Mouse (Mus musculus) forebrain, embryonic 10.5 days (tissue): ENCODE results near the gene Wnt6. TPM values are rescaled to one million over a fixed set of nuclear protein-coding genes. Genes with fewer than 3 reads are reported as not detected.

Experiments
- DNase-seq: peaks from one replicate; pipeline ENCODE4 v3.0.0-alpha.2; 2017; ENCODE audit warnings: low spot score; ENCODE audit errors: extremely low spot score
- H3K27ac ChIP-seq: fragments of 300-500 bp; sonication (generic); 2 replicates; pipeline ENCODE4 v1.5.1; 2016; ENCODE audit warnings: mild to moderate bottlenecking
- H3K27me3 ChIP-seq: fragments of 300-500 bp; sonication (generic); 2 replicates; pipeline ENCODE4 v1.6.1; 2016; ENCODE audit warnings: mild to moderate bottlenecking; ENCODE audit not compliant: poor library complexity, severe bottlenecking
- H3K36me3 ChIP-seq: fragments of 300-500 bp; sonication (generic); replicated peaks from 2 replicates; pipeline ENCODE4 v1.6.1; 2016; ENCODE audit warnings: mild to moderate bottlenecking, moderate library complexity
- H3K4me1 ChIP-seq: fragments of 300-500 bp; sonication (generic); 2 replicates; pipeline ENCODE4 v1.6.1; 2016
- H3K4me3 ChIP-seq: fragments of 300-500 bp; sonication (generic); 2 replicates; pipeline ENCODE4 v1.5.1; 2016; ENCODE audit warnings: mild to moderate bottlenecking, moderate library complexity
- H3K9me3 ChIP-seq: fragments of 300-500 bp; sonication (generic); 2 replicates; pipeline ENCODE4 v1.6.1; 2016; ENCODE audit warnings: mild to moderate bottlenecking, moderate library complexity
- WGBS: fragments of 180-500 bp; shearing (Covaris S2); methylation state at CpG from one replicate; pipeline ENCODE4 v1.1.7; 2016; 5-methylcytosine and 5-hydroxymethylcytosine counted together
- polyA plus RNA-seq: library from polyadenylated mRNA; unstranded; fragments of >200 nt; fragmentation: Nextera tagmentation; extraction: Ambion mirVana; gene quantifications from 2 replicates; pipeline ENCODE4 v1.2.1, GENCODE M21; 2016

Gene Wnt6
- polyA plus RNA-seq, 1 experiment from 2014 or later, result 9.1 TPM

DNA sequence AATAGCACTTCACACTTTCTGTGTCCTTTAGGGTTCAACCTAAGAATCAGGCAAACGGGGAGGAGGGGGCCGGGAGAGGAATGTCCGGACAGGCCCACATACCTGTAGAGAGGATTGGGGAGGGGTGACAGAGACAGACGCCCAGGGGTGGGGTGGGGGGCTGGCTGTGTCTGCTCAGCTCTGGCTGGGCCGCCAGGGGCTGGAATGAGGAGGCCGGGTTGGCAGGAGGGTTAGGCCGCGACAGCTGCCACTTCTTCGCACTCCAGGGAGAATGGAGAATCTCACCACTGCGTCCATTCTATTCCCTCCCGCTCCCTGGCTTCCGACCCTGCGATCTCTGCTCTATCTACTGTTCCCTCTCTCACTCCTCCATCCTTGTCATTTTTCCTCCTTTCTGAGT lies 11.9 kb downstream of the Wnt6 start:
- peak overlapping the region; percentile 54 for H3K4me3 ChIP-seq
- H3K4me1 ChIP-seq, result peaks cover 24% of the 10 kb centered on the region
- H3K27me3 ChIP-seq, result peaks cover 99% of the 10 kb centered on the region
- H3K27ac ChIP-seq, result no peak overlapping the region
- DNase-seq, result peak; percentile 16
- H3K36me3 ChIP-seq, result no peaks in the 10 kb centered on the region
- H3K9me3 ChIP-seq, result peaks cover 6% of the 10 kb centered on the region; the same call in 1 of the 2 replicates
- 2% methylated on average over 13 of the region's 13 CpGs for WGBS

DNA sequence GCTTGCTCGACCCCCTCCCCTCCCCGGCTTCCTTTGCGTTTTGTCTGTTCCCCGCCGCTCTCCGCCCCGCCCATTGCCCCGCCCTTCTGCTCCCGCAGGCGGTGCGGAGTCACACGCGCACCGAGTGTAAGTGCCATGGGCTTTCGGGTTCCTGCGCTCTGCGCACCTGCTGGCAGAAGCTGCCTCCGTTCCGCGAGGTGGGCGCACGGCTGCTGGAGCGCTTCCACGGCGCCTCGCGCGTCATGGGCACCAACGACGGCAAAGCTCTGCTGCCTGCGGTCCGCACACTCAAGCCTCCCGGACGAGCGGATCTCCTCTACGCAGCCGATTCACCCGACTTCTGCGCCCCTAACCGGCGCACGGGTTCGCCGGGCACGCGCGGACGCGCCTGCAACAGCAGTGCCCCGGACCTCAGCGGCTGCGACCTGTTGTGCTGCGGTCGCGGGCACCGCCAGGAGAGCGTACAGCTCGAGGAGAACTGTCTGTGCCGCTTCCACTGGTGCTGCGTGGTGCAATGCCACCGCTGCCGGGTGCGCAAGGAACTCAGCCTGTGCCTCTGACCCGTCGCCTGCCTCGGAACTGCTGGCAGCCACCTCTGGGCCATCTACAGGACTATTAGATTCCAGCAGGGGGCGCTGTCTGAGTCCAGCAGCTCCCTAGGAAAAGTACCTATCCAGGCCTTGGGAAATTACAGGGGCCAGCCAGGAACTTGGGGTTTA lies 12.5 kb downstream of the Wnt6 start:
- WGBS, result 1% methylated on average over 67 of the region's 67 CpGs
- no peak overlapping the region for H3K27ac ChIP-seq
- peak overlapping the region; percentile 54 for H3K4me3 ChIP-seq
- peaks cover 6% of the 10 kb centered on the region; the same call in 1 of the 2 replicates for H3K9me3 ChIP-seq
- no peaks in the 10 kb centered on the region for H3K36me3 ChIP-seq
- H3K4me1 ChIP-seq, result peaks cover 31% of the 10 kb centered on the region
- no peak for DNase-seq
- peaks cover 99% of the 10 kb centered on the region for H3K27me3 ChIP-seq

DNA sequence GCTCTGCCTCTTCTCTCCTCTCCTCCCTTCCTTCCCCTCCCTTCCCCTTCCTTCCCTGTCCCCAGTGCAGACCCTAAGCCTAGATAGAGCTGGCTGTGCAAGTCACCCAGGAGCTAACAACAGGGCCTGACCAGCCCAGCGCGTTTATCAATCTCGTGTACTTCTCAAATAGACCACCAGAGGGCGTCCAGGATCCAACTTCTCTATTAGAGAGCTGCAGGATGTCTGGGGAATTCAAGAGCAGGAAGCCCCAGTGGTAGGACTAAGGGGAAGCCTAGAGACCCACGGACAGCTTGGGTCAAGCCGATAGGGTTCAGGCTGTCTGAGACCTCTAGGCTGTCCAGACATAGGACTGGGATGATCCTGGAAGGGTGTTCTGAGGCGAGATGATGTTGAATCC lies 16.2 kb downstream of the Wnt6 start:
- peak; percentile 82 for DNase-seq
- Histone ChIP-seq H3K36me3 (no peaks in the 10 kb centered on the region), H3K4me3 (no peak overlapping the region), H3K27ac (no peak overlapping the region), H3K9me3 (peaks cover 6% of the 10 kb centered on the region; the same call in 1 of the 2 replicates), H3K27me3 (peaks cover 99% of the 10 kb centered on the region), H3K4me1 (peaks cover 46% of the 10 kb centered on the region)
- 6% methylated on average over 7 of the region's 7 CpGs for WGBS

DNA sequence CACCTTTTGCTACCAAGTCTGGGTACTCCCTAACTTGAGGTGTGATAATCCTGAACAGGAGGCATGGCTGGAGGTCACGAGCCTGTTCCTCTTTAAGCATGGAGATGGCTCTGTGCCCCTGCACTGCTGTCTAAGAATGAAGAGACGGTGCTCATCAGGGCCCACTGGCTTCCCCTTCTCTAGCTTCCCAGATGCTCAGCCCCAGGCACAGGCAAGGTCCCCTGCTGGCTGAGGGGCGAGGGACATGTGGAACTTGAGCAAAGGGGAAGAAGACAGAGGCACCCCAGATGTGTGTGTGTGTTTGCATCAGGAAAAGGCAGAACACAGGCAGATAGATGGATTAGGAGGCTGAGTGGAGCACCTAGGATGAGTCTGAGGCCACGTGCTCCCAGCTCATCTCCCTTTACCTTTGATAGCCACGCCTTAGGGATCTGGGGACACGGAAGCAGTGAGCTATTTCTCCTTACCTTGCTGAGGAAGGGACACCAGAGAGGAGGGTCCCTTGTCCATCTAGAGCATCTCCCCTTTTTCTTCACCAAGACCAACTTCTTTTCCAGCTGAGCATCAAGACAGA lies 17.0 kb downstream of the Wnt6 start:
- Histone ChIP-seq H3K27ac (no peak overlapping the region), H3K4me1 (peaks cover 46% of the 10 kb centered on the region), H3K4me3 (no peak overlapping the region), H3K9me3 (peaks cover 6% of the 10 kb centered on the region; the same call in 1 of the 2 replicates), H3K27me3 (peaks cover 99% of the 10 kb centered on the region), H3K36me3 (no peaks in the 10 kb centered on the region)
- 14% methylated on average over 6 of the region's 6 CpGs for WGBS
- DNase-seq, result no peak

DNA sequence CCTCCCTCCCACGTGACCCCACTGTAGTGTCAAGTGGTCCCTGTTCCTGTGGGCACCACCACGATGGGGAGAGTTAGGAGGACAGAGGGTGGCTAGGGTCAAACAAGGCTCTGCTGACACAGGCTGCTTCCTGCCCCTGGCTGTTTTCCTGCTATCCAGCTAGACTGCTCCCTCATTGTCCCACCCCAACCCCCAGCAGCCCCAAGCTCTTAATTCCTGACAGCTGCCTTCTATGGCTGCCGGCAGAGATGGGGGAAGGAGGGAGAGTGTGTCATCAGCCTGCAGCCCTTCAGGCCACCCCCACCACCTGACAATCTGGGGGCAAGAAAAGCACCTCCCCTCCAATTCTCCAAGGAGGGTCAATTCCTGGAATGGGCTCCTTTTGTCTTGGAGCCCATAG lies 18.4 kb downstream of the Wnt6 start:
- Histone ChIP-seq H3K4me1 (peaks cover 51% of the 10 kb centered on the region), H3K9me3 (peaks cover 2% of the 10 kb centered on the region; the same call in 1 of the 2 replicates), H3K27ac (no peak overlapping the region), H3K27me3 (peaks cover 99% of the 10 kb centered on the region), H3K36me3 (no peaks in the 10 kb centered on the region), H3K4me3 (no peak overlapping the region)
- 4% methylated on average over 3 of the region's 3 CpGs for WGBS
- no peak for DNase-seq

DNA sequence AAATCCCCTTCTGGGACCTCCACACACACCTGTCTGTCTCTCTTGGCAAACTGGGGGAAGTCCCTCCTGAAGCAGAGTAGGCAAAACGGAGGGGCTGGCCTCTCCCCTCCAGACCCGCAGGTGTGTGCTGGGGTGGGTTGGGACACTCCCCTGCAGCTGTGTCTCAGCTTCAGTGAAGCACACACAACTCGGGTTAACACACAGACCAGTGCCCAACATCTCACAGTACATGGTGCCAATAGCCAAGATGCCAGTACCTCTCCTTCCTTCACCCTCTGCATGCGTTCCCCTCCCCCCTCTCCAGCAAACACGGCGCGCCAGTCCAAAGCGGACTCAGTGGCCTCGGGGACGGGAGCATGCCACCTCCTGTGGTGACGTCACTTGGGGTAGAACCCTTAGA lies 19.6 kb downstream of the Wnt6 start, which contains the start of gene Wnt10a:
Gene Wnt10a (plus strand): TSS at position 268 of the 400 bp plus-strand sequence.
- no peaks in the 10 kb centered on the region for H3K36me3 ChIP-seq
- H3K4me3 ChIP-seq, result peak within 1 kb of the TSS; percentile 39
- H3K27me3 ChIP-seq, result peaks cover 100% of the 10 kb centered on the region
- H3K9me3 ChIP-seq, result no peaks in the 10 kb centered on the region
- H3K4me1 ChIP-seq, result peaks cover 55% of the 10 kb centered on the region
- H3K27ac ChIP-seq, result no peak within 1 kb of the TSS
- WGBS, result 3% methylated on average over 11 of the region's 11 CpGs
- DNase-seq, result no peak

DNA sequence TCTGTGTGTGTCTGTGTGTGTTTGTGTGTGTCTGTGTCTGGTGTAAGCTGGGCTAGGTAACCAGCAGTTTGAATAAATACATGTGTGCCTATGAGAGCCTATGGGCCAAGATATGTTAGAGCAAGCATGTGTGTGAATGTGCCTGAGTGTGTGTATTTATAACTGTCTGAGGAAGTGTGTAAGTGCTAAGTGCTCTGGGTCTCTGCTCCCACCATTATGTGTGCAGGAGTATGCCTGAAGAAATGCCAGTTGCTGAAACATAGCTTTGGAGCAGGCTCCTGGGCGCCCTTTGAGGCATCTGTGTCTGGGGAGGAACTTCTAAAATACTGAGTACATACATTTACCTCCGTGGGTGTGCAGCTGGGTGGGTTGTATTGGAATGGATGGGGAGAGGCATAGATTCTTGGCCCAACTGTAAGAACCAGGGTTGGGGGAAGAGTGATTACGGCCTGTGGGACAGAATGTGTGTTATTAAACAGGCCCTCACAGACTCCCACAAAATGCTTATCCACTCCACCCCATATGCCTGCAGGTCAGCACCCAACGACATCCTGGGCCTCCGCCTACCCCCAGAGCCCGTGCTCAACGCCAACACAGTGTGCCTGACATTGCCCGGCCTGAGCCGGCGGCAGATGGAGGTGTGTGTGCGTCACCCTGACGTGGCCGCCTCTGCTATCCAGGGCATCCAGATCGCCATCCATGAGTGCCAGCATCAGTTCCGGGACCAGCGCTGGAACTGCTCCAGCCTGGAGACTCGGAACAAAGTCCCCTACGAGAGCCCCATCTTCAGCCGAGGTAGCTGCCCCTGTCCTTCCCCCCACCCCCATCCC lies 21.4 kb downstream of the Wnt6 start:
- DNase-seq, result no peak
- peaks cover 100% of the 10 kb centered on the region for H3K27me3 ChIP-seq
- H3K4me1 ChIP-seq, result peaks cover 67% of the 10 kb centered on the region
- 3% methylated on average over 19 of the region's 19 CpGs for WGBS
- no peaks in the 10 kb centered on the region for H3K9me3 ChIP-seq
- H3K27ac ChIP-seq, result no peak overlapping the region
- H3K4me3 ChIP-seq, result no peak overlapping the region
- H3K36me3 ChIP-seq, result no peaks in the 10 kb centered on the region

DNA sequence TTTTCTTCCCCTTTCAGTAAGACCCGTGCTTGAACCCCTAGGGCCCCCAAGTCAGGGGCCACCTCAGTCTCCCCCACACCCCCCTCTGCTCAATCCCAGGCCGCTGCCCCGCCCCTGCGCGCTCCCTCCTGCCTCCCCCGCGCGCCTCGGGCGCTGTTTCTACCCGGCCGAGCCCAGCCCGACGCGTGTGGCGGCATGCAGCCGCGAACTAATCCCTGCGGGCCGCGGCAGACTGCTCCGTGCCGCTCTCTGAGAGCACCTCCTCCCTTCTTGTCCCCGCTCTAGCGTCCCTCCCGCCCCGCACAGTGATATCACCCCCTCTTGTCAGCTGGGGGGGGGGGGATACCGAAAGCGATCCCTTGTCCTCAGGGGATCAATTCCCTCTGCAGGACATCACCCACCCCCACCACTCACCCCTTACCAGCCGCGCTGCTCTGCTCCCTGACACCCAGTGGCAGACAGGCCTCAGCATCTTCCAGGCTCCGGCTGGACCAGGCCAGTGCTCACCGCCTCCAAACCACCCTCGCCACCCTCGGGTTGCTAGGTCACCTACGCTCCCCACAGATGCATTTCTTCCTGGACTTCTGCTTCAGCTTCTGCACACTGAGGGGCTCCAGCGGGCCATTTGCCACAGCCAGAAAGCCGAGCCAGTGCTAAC lies 22.9 kb downstream of the Wnt6 start:
- Histone ChIP-seq H3K27me3 (peaks cover 100% of the 10 kb centered on the region), H3K9me3 (no peaks in the 10 kb centered on the region), H3K4me1 (peaks cover 69% of the 10 kb centered on the region), H3K4me3 (peak overlapping the region; percentile 43), H3K36me3 (no peaks in the 10 kb centered on the region), H3K27ac (no peak overlapping the region)
- under 1% methylated on average over 38 of the region's 38 CpGs for WGBS
- DNase-seq, result peak; percentile 35

DNA sequence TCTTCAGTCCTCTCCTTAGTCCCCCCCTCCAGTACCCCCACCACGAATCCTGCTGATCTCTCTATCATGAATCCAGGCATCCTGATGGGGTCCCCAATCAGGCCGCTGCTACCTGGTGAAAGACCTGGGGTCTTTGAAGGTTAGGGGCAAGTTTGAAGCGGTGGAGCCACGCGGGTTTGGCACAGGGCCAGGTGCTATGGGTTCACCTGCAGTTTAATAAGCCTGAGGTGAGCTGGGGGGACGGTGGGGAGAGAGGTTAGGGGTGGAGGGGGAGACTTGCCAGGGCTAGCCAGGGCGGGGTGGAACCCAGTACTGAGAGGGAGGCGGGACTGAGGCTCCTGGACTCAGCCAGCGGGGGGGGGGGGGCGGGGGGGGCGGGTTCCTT lies 23.4 kb downstream of the Wnt6 start:
- 0 out of 2 replicates have a peak overlapping the region, but pooled peaks have one; percentile 43 for H3K4me3 ChIP-seq
- 3% methylated on average over 9 of the region's 11 CpGs for WGBS
- H3K4me1 ChIP-seq, result peaks cover 69% of the 10 kb centered on the region
- peaks cover 100% of the 10 kb centered on the region for H3K27me3 ChIP-seq
- H3K9me3 ChIP-seq, result no peaks in the 10 kb centered on the region
- no peak for DNase-seq
- H3K27ac ChIP-seq, result no peak overlapping the region
- no peaks in the 10 kb centered on the region for H3K36me3 ChIP-seq

DNA sequence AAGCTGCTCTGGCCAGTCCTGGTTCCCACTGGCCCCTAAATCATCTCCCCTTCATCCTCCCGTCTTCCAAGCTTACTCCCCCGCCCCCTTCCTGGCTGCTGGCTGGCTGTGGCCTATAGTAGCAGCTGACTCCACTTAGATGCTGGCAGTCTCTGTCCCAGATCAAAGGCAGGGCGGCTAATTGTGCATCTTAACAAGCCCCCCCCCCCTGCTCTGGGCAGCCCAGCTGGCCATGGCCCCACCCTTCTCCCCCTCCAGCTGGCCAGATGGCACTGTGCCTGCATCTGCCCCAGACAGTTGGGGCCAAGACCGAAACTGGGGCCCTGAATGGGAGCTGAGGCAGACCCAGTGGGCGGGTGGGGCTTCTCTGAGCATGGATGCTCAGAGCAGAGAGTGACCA lies 25.8 kb downstream of the Wnt6 start:
- Histone ChIP-seq H3K36me3 (no peaks in the 10 kb centered on the region), H3K27ac (no peak overlapping the region), H3K4me3 (no peak overlapping the region), H3K27me3 (peaks cover 100% of the 10 kb centered on the region), H3K9me3 (no peaks in the 10 kb centered on the region), H3K4me1 (peaks cover 60% of the 10 kb centered on the region)
- WGBS, result 3% methylated on average over 5 of the region's 5 CpGs
- peak; percentile 34 for DNase-seq

DNA sequence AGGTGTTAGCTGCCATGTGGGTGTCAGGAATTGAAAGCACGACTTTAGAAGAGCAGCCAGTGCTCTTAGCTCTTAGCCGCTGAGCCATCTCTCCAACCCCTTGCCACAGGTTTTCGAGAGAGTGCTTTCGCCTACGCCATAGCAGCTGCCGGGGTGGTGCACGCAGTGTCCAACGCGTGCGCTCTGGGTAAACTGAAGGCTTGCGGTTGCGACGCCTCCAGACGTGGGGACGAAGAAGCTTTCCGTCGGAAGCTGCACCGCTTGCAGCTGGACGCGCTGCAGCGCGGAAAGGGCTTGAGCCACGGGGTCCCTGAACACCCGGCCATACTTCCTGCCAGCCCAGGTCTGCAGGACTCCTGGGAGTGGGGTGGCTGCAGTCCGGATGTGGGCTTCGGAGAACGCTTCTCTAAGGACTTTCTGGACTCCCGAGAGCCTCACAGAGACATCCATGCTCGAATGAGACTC lies 28.8 kb downstream of the Wnt6 start:
- no peak overlapping the region for H3K27ac ChIP-seq
- no peaks in the 10 kb centered on the region for H3K36me3 ChIP-seq
- H3K27me3 ChIP-seq, result peaks cover 100% of the 10 kb centered on the region
- no peaks in the 10 kb centered on the region for H3K9me3 ChIP-seq
- WGBS, result under 1% methylated on average over 29 of the region's 29 CpGs
- DNase-seq, result peak; percentile 22
- H3K4me1 ChIP-seq, result peaks cover 65% of the 10 kb centered on the region
- H3K4me3 ChIP-seq, result peak overlapping the region; percentile 19

DNA sequence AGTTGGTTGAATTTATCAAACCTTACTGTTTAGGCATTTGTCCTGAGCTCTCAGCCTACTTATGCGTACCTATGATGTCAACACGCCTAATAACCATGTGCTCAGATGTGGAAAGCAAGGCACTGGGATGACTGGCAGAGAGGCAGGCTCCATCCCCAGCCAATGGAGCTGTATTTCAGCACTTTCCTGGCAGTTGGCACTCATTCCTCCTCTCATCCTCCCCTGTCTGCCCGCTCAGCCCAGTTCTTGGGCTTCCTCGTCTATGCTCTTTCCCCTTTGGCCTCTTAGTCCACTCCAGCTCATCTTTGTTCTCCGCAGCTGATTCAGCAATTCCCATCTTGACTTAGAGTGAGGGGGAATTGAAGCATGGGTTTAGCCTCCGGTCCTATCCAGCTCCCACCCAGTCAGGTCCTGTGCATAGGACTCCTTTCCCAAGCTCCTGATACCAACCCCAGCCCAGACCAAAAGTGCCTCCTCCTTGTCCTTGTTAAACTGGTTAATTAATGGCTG lies 30.0 kb downstream of the Wnt6 start:
- 6% methylated on average over 6 of the region's 6 CpGs for WGBS
- DNase-seq, result no peak

More for the DNA sequence above, 30.0 kb downstream of the Wnt6 start:
- Histone ChIP-seq H3K9me3 (no peaks in the 10 kb centered on the region), H3K36me3 (no peaks in the 10 kb centered on the region), H3K27me3 (peaks cover 100% of the 10 kb centered on the region), H3K4me1 (peaks cover 76% of the 10 kb centered on the region), H3K27ac (no peak overlapping the region), H3K4me3 (no peak overlapping the region)
